Comparison of ENCODE assay signal across 9 mouse cellular contexts in the genomic region with DNA sequence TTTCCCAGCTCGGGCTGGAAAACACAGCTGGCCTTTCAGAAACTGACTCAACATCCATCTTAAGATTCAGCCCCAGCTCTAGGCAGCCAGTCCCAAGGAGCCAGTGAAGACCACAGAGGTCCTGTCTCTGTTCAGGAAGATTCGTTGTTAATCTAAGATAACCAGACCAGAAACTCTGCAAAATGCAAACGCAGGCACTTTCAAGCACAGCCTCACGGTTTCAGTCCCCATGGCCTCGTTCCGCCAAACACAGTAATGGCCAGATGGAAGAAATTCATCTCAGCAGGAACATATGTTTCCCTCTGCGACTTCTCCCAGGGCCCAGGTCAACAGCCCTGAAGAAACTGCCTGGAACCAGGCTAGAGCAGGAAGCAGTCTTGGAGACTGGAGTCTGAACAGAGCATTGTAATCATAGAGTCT.
DNase-seq lines count a peak whose midpoint lies in the region; ATAC-seq and TF ChIP-seq lines count a peak whose summit lies in the region.
"Had no signal": no experiment of that assay in that cellular context is flagged by ENCODE, and none has a peak within 500 bp of the region (broad histone marks: within the 10 kb centered on the region; RNA-seq: fewer than 3 reads in every experiment).

No protein-coding gene starts in this region.

- H3K4me1 ChIP-seq in lung, embryonic 14.5 days (ENCODE audit: insufficient read depth): peaks cover 4% of the 10 kb centered on the region
- H3K4me1 ChIP-seq in limb, embryonic 11.5 days (ENCODE audit: control insufficient read depth, insufficient read depth, low read length): peaks cover 33% of the 10 kb centered on the region
- H3K4me1 ChIP-seq in stomach, embryonic 14.5 days (ENCODE audit: control insufficient read depth, insufficient read depth, low read length): peaks cover 10% of the 10 kb centered on the region

- DNase-seq in cerebellum, postnatal 4 days (ENCODE audit: low spot score in 2 of 2): no peak
- peak; percentile 63 for DNase-seq in lung, embryonic 14.5 days
- no peak for DNase-seq in lung, postnatal 36 days
- DNase-seq in limb, embryonic 11.5 days (ENCODE audit: low spot score): peak; percentile 60
- DNase-seq in right cerebral cortex, postnatal 36 days (ENCODE audit: low spot score in 2 of 2): no peak
- no peak for DNase-seq in right cerebral cortex, adult 2 months (ENCODE audit: low spot score in 2 of 2)

- H3K9me3 ChIP-seq in lung, embryonic 14.5 days (ENCODE audit: low read depth, low read length): no peaks in the 10 kb centered on the region
- H3K9me3 ChIP-seq in limb, embryonic 11.5 days (ENCODE audit: control insufficient read depth, low read length): no peaks in the 10 kb centered on the region
- no peaks in the 10 kb centered on the region for H3K9me3 ChIP-seq in stomach, embryonic 14.5 days (ENCODE audit: control insufficient read depth, low read depth, low read length)

- H3K27ac ChIP-seq in lung, embryonic 14.5 days (ENCODE audit: low read depth): peak overlapping the region; percentile 72
- peak overlapping the region; percentile 91 for H3K27ac ChIP-seq in limb, embryonic 11.5 days (replicated peaks; ENCODE audit: low read depth, low read length)
- peak overlapping the region; percentile 74 for H3K27ac ChIP-seq in stomach, embryonic 14.5 days (ENCODE audit: low read length)
- H3K27ac ChIP-seq: macrophage had no signal

- H3K36me3 ChIP-seq in lung, embryonic 14.5 days (ENCODE audit: insufficient read depth): no peaks in the 10 kb centered on the region
- no peaks in the 10 kb centered on the region for H3K36me3 ChIP-seq in limb, embryonic 11.5 days (ENCODE audit: control insufficient read depth, insufficient read depth, low read length)
- H3K36me3 ChIP-seq in stomach, embryonic 14.5 days (ENCODE audit: control insufficient read depth, insufficient read depth, low read length): no peaks in the 10 kb centered on the region

- ATAC-seq in cerebellum, adult (ENCODE audit: insufficient number of reproducible peaks, low FRiP score, low TSS enrichment): peak; percentile 92
- ATAC-seq in lung, embryonic 14.5 days (ENCODE audit: insufficient read depth): 0 out of 2 replicates have a peak, but pooled peaks have one; percentile 36
- ATAC-seq in limb, embryonic 11.5 days (ENCODE audit: insufficient number of reproducible peaks, low FRiP score, low TSS enrichment, low read depth): no peak
- no peak for ATAC-seq in stomach, embryonic 14.5 days (ENCODE audit: insufficient number of reproducible peaks, insufficient read depth, low FRiP score, low read depth)

- no peaks in the 10 kb centered on the region for H3K27me3 ChIP-seq in lung, embryonic 14.5 days (ENCODE audit: insufficient read depth, low read length)
- H3K27me3 ChIP-seq in limb, embryonic 11.5 days (ENCODE audit: control insufficient read depth, insufficient read depth, low read length): no peaks in the 10 kb centered on the region
- H3K27me3 ChIP-seq in stomach, embryonic 14.5 days (ENCODE audit: control insufficient read depth, insufficient read depth, low read length): no peaks in the 10 kb centered on the region

- no peak for TF ChIP-seq CTCF in lung, embryonic 14.5 days (IDR thresholded peaks at IDR 0.05; ENCODE audit: low read depth)

- no peak overlapping the region for H3K4me2 ChIP-seq in lung, embryonic 14.5 days
- no peak overlapping the region for H3K4me2 ChIP-seq in limb, embryonic 11.5 days (ENCODE audit: low read depth, severe bottlenecking)
- H3K4me2 ChIP-seq in stomach, embryonic 14.5 days (replicated peaks; ENCODE audit: low read depth, low read length): no peak overlapping the region

- 31% methylated on average over 7 of the region's 7 CpGs for WGBS in lung, embryonic 14.5 days
- WGBS in limb, embryonic 11.5 days: 27% methylated on average over 7 of the region's 7 CpGs
- WGBS in stomach, embryonic 14.5 days: 49% methylated on average over 7 of the region's 7 CpGs

- H3K9ac ChIP-seq in lung, embryonic 14.5 days: no peak overlapping the region
- H3K9ac ChIP-seq in limb, embryonic 11.5 days (ENCODE audit: low read length): no peak overlapping the region
- no peak overlapping the region for H3K9ac ChIP-seq in stomach, embryonic 14.5 days (replicated peaks; ENCODE audit: low read depth, low read length)

- H3K4me3 ChIP-seq in lung, embryonic 14.5 days (ENCODE audit: low read depth, low read length): no peak overlapping the region
- no peak overlapping the region for H3K4me3 ChIP-seq in limb, embryonic 11.5 days (ENCODE audit: low read depth, low read length)
- no peak overlapping the region for H3K4me3 ChIP-seq in stomach, embryonic 14.5 days (ENCODE audit: low read depth, low read length)

Comparison
In these comparisons a context has a peak if more than half of its experiments do, and no peak if none do; other contexts are left out.
1. DNase-seq: peak in lung, embryonic 14.5 days (single experiment) and limb, embryonic 11.5 days (single experiment); none in cerebellum, postnatal 4 days (0 of 2), lung, postnatal 36 days (single experiment), right cerebral cortex, postnatal 36 days (0 of 2) and right cerebral cortex, adult 2 months (0 of 2).
2. ATAC-seq: peak in cerebellum, adult (single experiment) and lung, embryonic 14.5 days (single experiment); none in limb, embryonic 11.5 days (single experiment) and stomach, embryonic 14.5 days (single experiment).
3. Peak in every context shown above with its lines, with median percentiles within 50 percentile points of each other: H3K27ac ChIP-seq.